Mouse (Mus musculus) liver (tissue): ENCODE data around the gene Limch1.

Source experiments
- DNase-seq: peaks from one replicate; pipeline ENCODE4 v3.0.0-alpha.2; 2020; ENCODE audit warnings: mixed read lengths

Gene Limch1

GRCm38 (mm10) chr5:66992401-66992800 is 246.8 kb downstream of the Limch1 start:
- no peak for DNase-seq

GRCm38 (mm10) chr5:66993076-66993475 is 247.4 kb downstream of the Limch1 start:
- no peak for DNase-seq

GRCm38 (mm10) chr5:66996124-66996523 is 250.5 kb downstream of the Limch1 start:
- DNase-seq, result no peak

GRCm38 (mm10) chr5:66996886-66997599 is 251.4 kb downstream of the Limch1 start:
- DNase-seq, result peak; percentile 71

GRCm38 (mm10) chr5:66997600-66997930 is 251.9 kb downstream of the Limch1 start:
- no peak for DNase-seq

- DNase-seq, result no peak
Observed at GRCm38 (mm10) chr5:66998341-66998740, 252.7 kb downstream of the Limch1 start.

- no peak for DNase-seq
Observed at GRCm38 (mm10) chr5:67002346-67002745, 256.7 kb downstream of the Limch1 start.

GRCm38 (mm10) chr5:67004619-67005018 is 259.0 kb downstream of the Limch1 start:
- DNase-seq, result no peak

GRCm38 (mm10) chr5:67011043-67011870 is 265.6 kb downstream of the Limch1 start:
- DNase-seq, result no peak

GRCm38 (mm10) chr5:67011985-67012384 is 266.4 kb downstream of the Limch1 start:
- no peak for DNase-seq

- no peak for DNase-seq
Observed at GRCm38 (mm10) chr5:67013926-67014325, 268.3 kb downstream of the Limch1 start.

- DNase-seq, result peak; percentile 58
Observed at GRCm38 (mm10) chr5:67016450-67016849, 270.8 kb downstream of the Limch1 start.

GRCm38 (mm10) chr5:67024459-67025050 is 278.9 kb downstream of the Limch1 start:
- no peak for DNase-seq

- no peak for DNase-seq
Observed at GRCm38 (mm10) chr5:67025095-67025494, 279.5 kb downstream of the Limch1 start.

- DNase-seq, result no peak
Observed at GRCm38 (mm10) chr5:67025581-67025980, 280.0 kb downstream of the Limch1 start.

- no peak for DNase-seq
Observed at GRCm38 (mm10) chr5:67028786-67029185, 283.2 kb downstream of the Limch1 start.

GRCm38 (mm10) chr5:67029946-67030345 is 284.3 kb downstream of the Limch1 start:
- DNase-seq, result no peak

- no peak for DNase-seq
Observed at GRCm38 (mm10) chr5:67032601-67033000, 287.0 kb downstream of the Limch1 start.

GRCm38 (mm10) chr5:67043932-67044331 is 298.3 kb downstream of the Limch1 start:
- no peak for DNase-seq

GRCm38 (mm10) chr5:67048003-67048402 is 302.4 kb downstream of the Limch1 start:
- DNase-seq, result peak; percentile 30

- DNase-seq, result no peak
Observed at GRCm38 (mm10) chr5:67057803-67058202, 312.2 kb downstream of the Limch1 start.

GRCm38 (mm10) chr5:67060519-67060918 is 314.9 kb downstream of the Limch1 start:
- no peak for DNase-seq

GRCm38 (mm10) chr5:67063596-67063995 is 318.0 kb downstream of the Limch1 start:
- DNase-seq, result no peak

- DNase-seq, result no peak
Observed at GRCm38 (mm10) chr5:67083117-67083516, 337.5 kb downstream of the Limch1 start.
